Mouse (Mus musculus) liver, embryonic 14 days (tissue): Measurements from ENCODE around the gene Trmt1. TPM values are rescaled to one million over a fixed set of nuclear protein-coding genes. Genes with fewer than 3 reads are reported as not detected.

Experiments
- polyA plus RNA-seq: library from polyadenylated mRNA; depleted of rRNA; stranded (reverse); fragments of >200 nt; gene quantifications from 2 replicates; pipeline ENCODE4 v1.2.3, GENCODE M21; 2012; rRNA removed

The Trmt1 gene
- 33.2 and 38.8 TPM in 2 replicates for polyA plus RNA-seq

GRCm38 (mm10) chr8:84686191-84687002 is at the start of gene Trmt1:
Trmt1 (plus strand) TSS chr8:84686307.

GRCm38 (mm10) chr8:84662581-84663065 is 23.5 kb upstream of the Trmt1 start, which contains the start of gene Ier2:
Ier2 (minus strand) TSS chr8:84662852.

GRCm38 (mm10) chr8:84687705-84688100 is 1.6 kb downstream of the Trmt1 start, which contains the start of gene Nacc1:
Nacc1 (minus strand) TSS chr8:84687862.

GRCm38 (mm10) chr8:84700941-84701911 is 15.1 kb downstream of the Trmt1 start, which contains the start of gene Lyl1:
Lyl1 (plus strand) TSS chr8:84701457.

GRCm38 (mm10) chr8:84722850-84723570 is 36.9 kb downstream of the Trmt1 start, which contains the start of gene G430095P16Rik:
G430095P16Rik (plus strand) TSS chr8:84723007.

Other genes starting within 250 kb of the Trmt1 start
- 5.7 and 8.2 TPM in 2 replicates for gene Ier2, start 23.5 kb upstream of the Trmt1 start, polyA plus RNA-seq
- 16.6 and 18.7 TPM in 2 replicates for gene Nacc1, start 1.6 kb downstream of the Trmt1 start, polyA plus RNA-seq
- gene Lyl1, start 15.2 kb downstream of the Trmt1 start, polyA plus RNA-seq: 38.3 and 41.4 TPM in 2 replicates
- 9.3 and 9.7 TPM in 2 replicates for gene G430095P16Rik, start 36.7 kb downstream of the Trmt1 start, polyA plus RNA-seq
- 1.2 and 1.3 TPM in 2 replicates for gene Nfix, start 114.0 kb downstream of the Trmt1 start, polyA plus RNA-seq
- gene Dand5, start 136.5 kb downstream of the Trmt1 start, polyA plus RNA-seq: 2.0 and 2.1 TPM in 2 replicates
- gene Gadd45gip1, start 145.2 kb downstream of the Trmt1 start, polyA plus RNA-seq: 29.9 and 31.7 TPM in 2 replicates
- gene Rad23a, start 154.4 kb downstream of the Trmt1 start, polyA plus RNA-seq: 116 and 127 TPM in 2 replicates
- 310 and 322 TPM in 2 replicates for gene Calr, start 160.6 kb downstream of the Trmt1 start, polyA plus RNA-seq
- gene Farsa, start 170.7 kb downstream of the Trmt1 start, polyA plus RNA-seq: 50.9 and 57.3 TPM in 2 replicates
- 30.4 and 31.4 TPM in 2 replicates for gene Syce2, start 185.8 kb downstream of the Trmt1 start, polyA plus RNA-seq
- gene Gcdh, start 207.6 kb downstream of the Trmt1 start, polyA plus RNA-seq: 29.5 and 35.0 TPM in 2 replicates
- gene Klf1, start 215.6 kb downstream of the Trmt1 start, polyA plus RNA-seq: 177 and 217 TPM in 2 replicates
- 8.3 and 10.6 TPM in 2 replicates for gene Dnase2a, start 222.3 kb downstream of the Trmt1 start, polyA plus RNA-seq